Mouse (Mus musculus): ENCODE results near the gene Olfr1161. TPM values are rescaled to one million over a fixed set of nuclear protein-coding genes. Genes with fewer than 3 reads are reported as not detected.
"Not testable (repeated sequence)": the region's sequence is repeated elsewhere in the genome, so short reads cannot be mapped to it uniquely, and the experiment has no call there.

The Olfr1161 gene
- polyA plus RNA-seq (2017; shearing (Covaris generic)): not detected

DNA sequence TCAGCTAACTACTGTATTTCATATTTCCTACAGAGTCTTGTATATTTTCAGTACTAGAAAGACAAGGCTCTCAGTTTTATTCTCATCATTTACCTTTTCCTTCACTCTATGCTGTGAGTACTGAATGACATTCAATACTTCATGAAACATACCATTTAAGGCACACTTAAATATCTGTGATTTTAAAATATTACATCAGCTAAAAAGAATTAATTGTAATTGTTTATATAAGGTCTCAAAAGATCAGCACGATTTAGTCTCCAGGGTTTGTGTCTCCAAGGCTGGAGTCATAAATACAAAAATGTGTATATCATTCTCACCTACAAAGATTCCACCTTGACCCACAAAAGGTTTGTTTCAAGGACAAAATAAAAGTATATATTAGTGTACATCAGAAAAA lies at the start of gene Olfr1161:
Gene Olfr1161, plus strand, starts transcription at position 301 of the 400 bp plus-strand sequence.
- ATAC-seq: not testable (repeated sequence)

DNA sequence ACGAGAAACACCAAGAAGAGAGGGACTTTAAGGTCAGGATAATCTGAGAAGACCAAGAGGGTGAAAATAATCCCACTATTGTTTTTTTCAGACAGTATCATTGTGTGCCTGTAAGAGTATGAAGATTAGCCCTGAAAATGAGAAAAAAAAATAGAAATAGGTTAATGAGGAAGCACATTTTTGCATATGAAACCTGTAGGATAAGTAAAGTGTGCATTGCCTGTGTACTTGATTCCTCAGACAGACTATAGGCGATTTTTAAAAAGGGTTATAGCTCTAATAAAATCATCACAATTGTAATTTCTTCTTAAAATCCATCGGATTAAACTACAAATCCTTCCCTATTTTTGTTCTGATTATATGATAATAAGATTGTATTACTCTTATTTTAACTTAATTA lies 48.0 kb upstream of the Olfr1161 start, which contains the start of gene Olfr74:
Gene Olfr74, minus strand, starts transcription at position 101 of the 400 bp plus-strand sequence.
- no peak for ATAC-seq

DNA sequence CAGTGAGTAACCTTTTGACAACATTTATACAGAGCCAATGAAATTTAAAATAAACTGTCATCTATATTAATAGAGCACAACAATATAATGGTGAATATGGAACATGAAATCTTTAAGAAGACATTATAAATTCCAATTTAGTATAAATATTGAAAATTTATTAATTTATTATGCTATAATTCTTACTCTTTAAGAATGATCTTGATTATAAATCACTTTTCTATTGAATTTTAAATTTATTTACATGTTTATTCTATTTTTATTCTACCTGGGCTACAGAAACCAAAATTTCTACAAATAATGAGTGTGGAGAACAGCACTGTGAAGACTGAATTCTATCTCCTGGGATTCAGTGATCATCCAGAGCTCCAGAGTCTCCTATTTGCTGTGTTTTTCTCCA lies 32.8 kb upstream of the Olfr1161 start, which contains the start of gene Olfr1158:
Gene Olfr1158, plus strand, starts transcription at position 301 of the 400 bp plus-strand sequence.
- ATAC-seq: no peak

DNA sequence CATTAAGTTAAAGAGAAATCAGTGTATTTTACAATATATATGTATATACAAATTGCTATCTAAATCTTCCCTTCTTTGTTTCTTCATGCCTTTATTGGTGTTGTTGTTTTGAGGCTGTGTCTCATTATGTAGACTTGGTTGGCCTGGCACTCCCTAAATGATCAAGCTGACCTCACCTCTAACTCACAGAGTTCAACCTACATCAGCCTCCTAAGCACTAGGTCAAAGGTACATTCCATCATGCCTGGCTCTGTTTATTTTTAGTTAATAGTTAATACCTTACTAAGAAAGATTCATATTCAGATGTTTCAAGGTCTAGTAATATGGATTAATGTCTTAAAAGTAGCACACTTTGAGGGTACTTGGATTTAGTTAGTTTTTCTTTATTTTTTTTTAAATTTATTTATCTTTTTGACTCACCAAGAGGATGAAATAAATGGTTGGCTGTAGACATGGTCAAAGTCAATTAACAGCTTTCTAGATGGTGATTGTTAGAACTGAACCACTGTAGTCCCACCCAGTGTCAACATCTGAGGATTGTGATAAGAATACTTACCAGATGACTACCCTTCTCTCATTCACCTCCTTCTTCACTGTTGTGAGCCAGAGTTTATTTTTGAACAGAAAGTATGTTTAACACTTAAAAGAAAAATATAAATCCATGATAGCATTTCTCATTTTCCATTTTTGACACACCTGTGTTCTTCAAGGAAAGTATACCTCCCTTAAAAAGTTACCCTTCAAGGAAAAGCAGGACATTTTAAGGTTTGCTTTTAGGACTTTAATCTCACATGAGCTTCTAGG lies 14.9 kb upstream of the Olfr1161 start, which contains the start of gene Olfr1160:
Gene Olfr1160, minus strand, starts transcription at position 754 of the 804 bp plus-strand sequence.
- ATAC-seq: no peak

DNA sequence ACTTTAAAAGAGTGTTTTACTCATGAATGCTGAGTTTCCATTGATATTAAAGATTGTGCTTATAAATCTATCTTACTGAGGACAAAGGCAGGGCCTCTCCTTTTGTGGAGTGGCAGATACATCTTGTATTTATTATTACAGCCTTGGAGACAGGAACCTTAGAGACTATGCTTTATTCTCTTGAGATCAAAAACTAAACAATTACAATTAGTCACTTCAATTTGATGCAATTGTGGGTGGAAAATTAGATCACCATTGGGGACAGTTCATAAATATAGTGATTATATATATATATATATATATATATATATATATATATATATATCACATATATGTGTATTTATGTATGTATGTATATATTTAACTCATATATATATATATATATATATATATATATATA lies 15.0 kb downstream of the Olfr1161 start, which contains the start of gene Olfr73:
Gene Olfr73, minus strand, starts transcription at position 101 of the 400 bp plus-strand sequence.
- ATAC-seq: no peak

DNA sequence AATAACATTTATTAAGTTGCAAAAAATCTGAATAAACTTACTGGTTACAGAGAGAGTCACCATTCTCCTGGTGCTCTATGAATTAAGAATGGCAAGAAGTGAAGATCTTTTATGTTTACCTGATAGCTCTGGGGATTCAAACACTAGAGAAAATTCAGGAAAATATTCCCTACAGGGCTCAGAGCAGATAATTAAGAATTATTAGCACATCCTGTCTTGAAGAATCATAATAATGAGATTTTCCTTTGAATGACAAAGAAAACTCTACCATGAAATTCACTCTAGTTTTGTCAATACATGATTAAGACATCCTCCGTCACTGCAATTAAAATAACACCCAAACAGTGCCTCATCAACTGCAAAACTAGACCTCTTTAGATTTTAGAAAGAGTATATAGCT lies 28.5 kb downstream of the Olfr1161 start, which contains the start of gene Olfr1162:
Gene Olfr1162, minus strand, starts transcription at position 101 of the 400 bp plus-strand sequence.
- ATAC-seq: no peak

DNA sequence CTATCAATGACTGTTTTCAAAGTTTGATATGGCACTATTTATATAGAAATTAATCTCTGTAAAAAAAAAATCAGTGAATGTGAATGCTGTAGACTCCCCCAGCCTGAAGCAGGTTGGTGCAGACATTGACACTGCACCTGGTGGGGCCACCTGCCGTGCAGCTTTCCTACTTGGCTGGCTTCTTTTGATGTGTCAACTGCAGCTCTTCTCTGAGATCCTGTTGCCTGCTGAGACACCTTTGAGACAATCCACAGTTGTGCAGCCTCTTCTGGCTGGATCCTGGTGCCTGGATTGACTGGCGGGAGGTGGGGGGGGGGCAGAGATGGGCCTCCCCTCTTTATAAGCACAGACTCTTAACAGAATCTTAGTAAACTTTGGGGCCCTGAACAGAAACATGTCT lies 41.0 kb downstream of the Olfr1161 start:
- ATAC-seq: no peak

DNA sequence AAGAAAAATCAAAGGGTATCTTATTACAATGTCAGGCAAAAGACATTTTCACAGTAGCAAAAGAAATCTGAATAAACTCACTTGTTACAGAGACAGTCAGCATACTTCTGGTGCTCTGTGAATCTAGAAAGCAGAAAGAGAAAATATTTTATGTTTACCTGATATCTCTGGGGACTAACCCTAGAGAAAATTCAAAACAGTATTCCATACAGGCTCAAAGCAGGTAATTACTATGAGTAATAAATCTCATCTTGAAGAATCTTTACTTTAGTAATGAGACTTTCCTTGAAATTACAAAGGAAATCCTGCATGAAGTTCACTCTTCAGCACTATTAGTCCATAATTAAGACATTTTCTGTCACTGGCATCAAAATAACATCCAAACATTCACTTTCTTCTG lies 49.2 kb downstream of the Olfr1161 start, which contains the start of gene Olfr1163:
Gene Olfr1163, minus strand, starts transcription at position 101 of the 400 bp plus-strand sequence.
- no peak for ATAC-seq

Other genes with a start within 250 kb of the Olfr1161 start
- not detected for gene Olfr152, start 243.3 kb upstream of the Olfr1161 start, polyA plus RNA-seq (2017; shearing (Covaris generic))
- gene Olfr1143, start 222.2 kb upstream of the Olfr1161 start, polyA plus RNA-seq (2017; shearing (Covaris generic)): not detected
- gene Olfr1145, start 213.0 kb upstream of the Olfr1161 start, polyA plus RNA-seq (2017; shearing (Covaris generic)): not detected
- gene Olfr1148, start 192.2 kb upstream of the Olfr1161 start, polyA plus RNA-seq (2017; shearing (Covaris generic)): not detected
- gene Olfr1150-ps1, start 178.8 kb upstream of the Olfr1161 start, polyA plus RNA-seq (2017; shearing (Covaris generic)): not detected
- not detected for gene Olfr1151, start 166.9 kb upstream of the Olfr1161 start, polyA plus RNA-seq (2017; shearing (Covaris generic))
- gene Olfr1152, start 156.3 kb upstream of the Olfr1161 start, polyA plus RNA-seq (2017; shearing (Covaris generic)): not detected
- not detected for gene Olfr1153, start 127.8 kb upstream of the Olfr1161 start, polyA plus RNA-seq (2017; shearing (Covaris generic))
- gene Olfr1154, start 117.6 kb upstream of the Olfr1161 start, polyA plus RNA-seq (2017; shearing (Covaris generic)): not detected
- gene Olfr1155, start 77.6 kb upstream of the Olfr1161 start, polyA plus RNA-seq (2017; shearing (Covaris generic)): not detected
- gene Olfr1156, start 69.7 kb upstream of the Olfr1161 start, polyA plus RNA-seq (2017; shearing (Covaris generic)): under 1 TPM in 1 of 3 experiments, not detected in 2; 0.23 TPM
- not detected for gene Olfr1157, start 54.5 kb upstream of the Olfr1161 start, polyA plus RNA-seq (2017; shearing (Covaris generic))
- gene Olfr74, start 48.1 kb upstream of the Olfr1161 start, polyA plus RNA-seq (2017; shearing (Covaris generic)): not detected
- not detected for gene Olfr1158, start 32.7 kb upstream of the Olfr1161 start, polyA plus RNA-seq (2017; shearing (Covaris generic))
- not detected for gene Olfr1160, start 14.5 kb upstream of the Olfr1161 start, polyA plus RNA-seq (2017; shearing (Covaris generic))
- not detected for gene Olfr73, start 14.9 kb downstream of the Olfr1161 start, polyA plus RNA-seq (2017; shearing (Covaris generic))
- gene Olfr1162, start 28.4 kb downstream of the Olfr1161 start, polyA plus RNA-seq (2017; shearing (Covaris generic)): not detected
- gene Olfr1163, start 49.1 kb downstream of the Olfr1161 start, polyA plus RNA-seq (2017; shearing (Covaris generic)): not detected
- gene Olfr1164, start 71.2 kb downstream of the Olfr1161 start, polyA plus RNA-seq (2017; shearing (Covaris generic)): not detected
- gene Olfr1166, start 105.5 kb downstream of the Olfr1161 start, polyA plus RNA-seq (2017; shearing (Covaris generic)): not detected
- under 1 TPM in 1 of 3 experiments, not detected in 2; 0.15 TPM for gene Olfr1167, start 132.4 kb downstream of the Olfr1161 start, polyA plus RNA-seq (2017; shearing (Covaris generic))
- under 1 TPM in 1 of 3 experiments, not detected in 2; 0.38 TPM for gene Olfr1168, start 159.1 kb downstream of the Olfr1161 start, polyA plus RNA-seq (2017; shearing (Covaris generic))
- not detected for gene Olfr1170, start 205.6 kb downstream of the Olfr1161 start, polyA plus RNA-seq (2017; shearing (Covaris generic))